Mouse (Mus musculus) embryonic facial prominence, embryonic 11.5 days (tissue): ENCODE results near the gene Gm5141. TPM values are rescaled to one million over a fixed set of nuclear protein-coding genes. Genes with fewer than 3 reads are reported as not detected.
"Not testable (repeated sequence)": the region's sequence is repeated elsewhere in the genome, so short reads cannot be mapped to it uniquely, and the experiment has no call there.

Experiments used
- ATAC-seq: fragments of 200-750 bp; cut with Nextera tagmentation; replicated peaks from 2 replicates; pipeline ENCODE4 v1.8.0; 2017; ENCODE audit warnings: low read depth; ENCODE audit not compliant: insufficient number of reproducible peaks, low FRiP score, low TSS enrichment
- DNase-seq: peaks from one replicate; pipeline ENCODE4 v3.0.0-alpha.2; 2015; ENCODE audit warnings: low spot score
- H3K27ac ChIP-seq: fragments of 300-500 bp; sonication (generic); replicated peaks from 2 replicates; pipeline ENCODE4 v1.5.1; 2014; ENCODE audit warnings: mild to moderate bottlenecking, low read depth, low read length, control low read depth
- H3K27me3 ChIP-seq: fragments of 300-500 bp; sonication (generic); 2 replicates; pipeline ENCODE4 v1.6.1; 2014; ENCODE audit warnings: mild to moderate bottlenecking, low read length, moderate library complexity, mixed read lengths; ENCODE audit not compliant: control insufficient read depth, insufficient read depth
- H3K36me3 ChIP-seq: fragments of 300-500 bp; sonication (generic); replicated peaks from 2 replicates; pipeline ENCODE4 v1.6.1; 2014; ENCODE audit warnings: low read depth, mild to moderate bottlenecking, low read length, moderate library complexity, mixed read lengths; ENCODE audit not compliant: control insufficient read depth, insufficient read depth
- H3K4me1 ChIP-seq: fragments of 300-500 bp; sonication (generic); 2 replicates; pipeline ENCODE4 v1.6.1; 2014; ENCODE audit warnings: low read length, mixed read lengths; ENCODE audit not compliant: control insufficient read depth, insufficient read depth
- H3K4me2 ChIP-seq: fragments of 300-500 bp; sonication (generic); 2 replicates; pipeline ENCODE4 v1.6.1; 2014; ENCODE audit warnings: low read depth, mild to moderate bottlenecking, control low read depth, low read length, moderate library complexity
- H3K4me3 ChIP-seq: fragments of 300-500 bp; sonication (generic); 2 replicates; pipeline ENCODE4 v1.5.1; 2014; ENCODE audit warnings: low read depth, low read length, control low read depth
- H3K9ac ChIP-seq: fragments of 300-500 bp; sonication (generic); replicated peaks from 2 replicates; pipeline ENCODE4 v1.6.1; 2014; ENCODE audit warnings: mild to moderate bottlenecking, control low read depth, low read length
- H3K9me3 ChIP-seq: fragments of 300-500 bp; sonication (generic); replicated peaks from 2 replicates; pipeline ENCODE4 v1.6.1; 2016; ENCODE audit warnings: mild to moderate bottlenecking, low read length, inconsistent platforms, mixed read lengths; ENCODE audit not compliant: control insufficient read depth
- WGBS: fragments of 180-500 bp; shearing (Covaris S2); extraction: QIAGEN DNeasy Blood & Tissue Kit; methylation state at CpG from one replicate; pipeline ENCODE4 v1.1.7; 2014; 5-methylcytosine and 5-hydroxymethylcytosine counted together
- polyA plus RNA-seq: library from polyadenylated mRNA; unstranded; fragments of >200 nt; fragmentation: Nextera tagmentation; extraction: Ambion mirVana; gene quantifications from 2 replicates; pipeline ENCODE4 v1.2.1, GENCODE M21; 2014

Gm5141 gene
- 13.5 and 16.4 TPM in 2 replicates for polyA plus RNA-seq

DNA sequence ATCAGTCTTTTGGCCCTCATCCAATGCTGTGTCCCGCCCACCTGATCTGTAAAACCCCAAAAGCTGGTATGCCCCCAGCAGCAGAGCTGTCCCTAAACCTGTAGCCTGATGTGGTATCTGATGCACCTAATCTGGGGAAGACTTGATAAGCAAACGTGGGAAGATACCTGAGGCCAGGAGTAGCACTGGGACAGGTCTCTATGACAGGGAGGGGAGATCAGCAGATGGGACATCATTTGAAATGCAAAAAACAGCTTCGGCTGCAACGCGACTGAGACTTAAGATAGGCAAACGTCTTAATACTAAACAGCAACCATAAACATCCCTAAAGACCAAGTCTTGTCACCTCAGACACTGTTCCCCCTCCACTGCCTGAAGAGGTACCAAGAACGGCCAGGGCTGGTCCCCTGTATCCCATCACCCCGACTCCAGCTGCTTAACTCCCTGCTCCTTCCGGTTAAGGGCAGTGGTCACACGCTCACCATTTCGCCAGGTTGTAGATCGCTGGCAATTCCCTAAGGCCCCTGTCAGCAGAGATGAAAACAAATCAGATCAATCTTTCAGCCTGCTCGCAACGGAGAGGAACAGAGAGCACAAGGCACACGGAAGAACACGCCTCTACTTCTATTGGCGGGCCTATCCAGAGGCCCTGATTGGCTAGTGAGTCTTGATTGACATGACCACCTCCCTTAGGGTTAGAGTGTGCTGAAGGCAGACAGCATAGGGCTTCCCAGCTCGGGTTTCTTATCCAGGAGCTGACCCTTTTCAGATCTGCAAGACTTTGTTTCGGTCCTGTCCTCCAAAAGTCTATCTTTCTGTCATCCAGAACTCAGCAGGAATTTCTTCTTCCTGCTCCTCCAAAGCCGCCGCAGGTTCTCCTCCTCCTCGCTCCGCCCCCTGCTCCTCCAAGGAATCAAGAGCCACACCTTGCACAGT is at the start of gene Gm5141:
TSS of gene Gm5141 (minus strand) at position 610 of the 936 bp plus-strand sequence.
- WGBS: 6% methylated on average over 18 of the region's 23 CpGs
- H3K4me1 ChIP-seq, H3K27me3 ChIP-seq, H3K27ac ChIP-seq, H3K36me3 ChIP-seq, H3K9me3 ChIP-seq: not testable (repeated sequence)
- Histone ChIP-seq H3K9ac (peak within 1 kb of the TSS; percentile 66), H3K4me3 (peak within 1 kb of the TSS; percentile 51), H3K4me2 (peak within 1 kb of the TSS; percentile 50)
- peak; percentile 39 for DNase-seq
- peak; percentile 99 for ATAC-seq

DNA sequence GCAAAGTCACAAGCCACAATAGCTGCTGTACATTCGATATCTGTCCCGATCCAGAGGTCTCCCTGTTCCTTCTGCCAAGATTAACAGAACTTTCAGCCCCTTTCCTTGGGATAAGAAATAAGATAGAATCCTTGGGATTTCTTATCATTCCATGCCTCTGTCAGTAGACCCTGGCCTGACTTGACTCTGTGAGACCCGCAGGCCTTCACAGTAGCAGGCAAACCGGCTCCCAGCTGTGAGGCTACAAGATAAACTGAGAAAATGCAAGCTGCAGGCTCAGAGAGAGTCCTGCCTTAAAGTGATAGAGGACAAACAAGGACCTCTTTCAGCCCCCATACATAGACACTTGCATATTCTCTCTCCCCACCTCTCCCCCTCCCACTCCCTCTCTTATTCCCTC is 47.7 kb upstream of the Gm5141 start:
- no peak for ATAC-seq

DNA sequence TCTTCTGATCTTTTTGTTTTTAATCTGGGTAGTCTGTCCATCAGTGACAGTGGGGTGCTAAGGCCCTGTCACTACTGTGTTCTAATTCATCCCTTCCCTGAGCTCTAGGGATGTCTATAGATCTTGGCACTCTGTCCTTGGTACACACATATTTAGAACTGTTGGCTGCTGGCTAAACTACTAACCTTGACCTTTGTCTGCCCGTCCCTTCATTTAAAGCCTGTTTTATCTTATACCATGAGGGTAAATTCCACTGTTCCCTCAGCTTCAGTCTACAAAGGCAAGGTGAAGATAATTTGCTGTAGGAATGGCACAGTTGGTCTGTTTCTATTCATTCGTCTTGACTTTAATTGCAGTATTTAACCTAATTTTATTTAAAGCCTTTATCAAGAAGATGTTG is 46.6 kb upstream of the Gm5141 start:
- Histone ChIP-seq H3K9me3 (no peaks in the 10 kb centered on the region), H3K4me2 (no peak overlapping the region), H3K27ac (no peak overlapping the region), H3K4me1 (no peaks in the 10 kb centered on the region), H3K9ac (no peak overlapping the region), H3K36me3 (no peaks in the 10 kb centered on the region), H3K4me3 (no peak overlapping the region), H3K27me3 (no peaks in the 10 kb centered on the region)
- ATAC-seq: no peak
- no peak for DNase-seq
- 75% methylated on average over 2 of the region's 2 CpGs for WGBS

More for the DNA sequence above, 47.7 kb upstream of the Gm5141 start:
- no peak for DNase-seq
- Histone ChIP-seq H3K9ac (no peak overlapping the region), H3K36me3 (no peaks in the 10 kb centered on the region), H3K4me3 (no peak overlapping the region), H3K9me3 (no peaks in the 10 kb centered on the region), H3K4me1 (no peaks in the 10 kb centered on the region), H3K4me2 (no peak overlapping the region), H3K27ac (no peak overlapping the region), H3K27me3 (no peaks in the 10 kb centered on the region)
- WGBS: 33% methylated on average over 4 of the region's 4 CpGs

DNA sequence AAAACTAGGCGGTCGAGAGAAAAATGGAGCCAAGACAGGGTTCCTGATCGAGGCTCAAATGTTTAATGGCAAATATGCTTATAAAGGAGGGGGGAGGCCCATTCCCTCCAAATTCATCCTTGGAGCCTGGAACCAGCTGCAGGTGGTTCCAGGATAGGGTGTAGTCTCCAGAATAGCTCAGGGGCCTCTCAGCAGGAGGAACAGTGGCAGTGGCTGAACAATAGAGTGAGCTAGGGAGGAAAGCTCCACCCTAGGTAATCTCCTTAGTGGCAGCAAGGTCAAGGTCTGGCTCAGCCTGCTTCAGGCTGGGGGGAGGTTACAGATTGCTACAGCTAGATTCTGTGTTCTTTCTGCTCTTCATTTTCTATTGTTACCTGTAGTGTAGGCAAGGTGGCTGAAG is 30.1 kb upstream of the Gm5141 start:
- H3K36me3 ChIP-seq, H3K27me3 ChIP-seq, H3K27ac ChIP-seq, H3K4me1 ChIP-seq, H3K4me2 ChIP-seq, H3K9me3 ChIP-seq, H3K4me3 ChIP-seq, ATAC-seq, H3K9ac ChIP-seq, DNase-seq: not testable (repeated sequence)
- WGBS: 83% methylated on average over 3 of the region's 3 CpGs

DNA sequence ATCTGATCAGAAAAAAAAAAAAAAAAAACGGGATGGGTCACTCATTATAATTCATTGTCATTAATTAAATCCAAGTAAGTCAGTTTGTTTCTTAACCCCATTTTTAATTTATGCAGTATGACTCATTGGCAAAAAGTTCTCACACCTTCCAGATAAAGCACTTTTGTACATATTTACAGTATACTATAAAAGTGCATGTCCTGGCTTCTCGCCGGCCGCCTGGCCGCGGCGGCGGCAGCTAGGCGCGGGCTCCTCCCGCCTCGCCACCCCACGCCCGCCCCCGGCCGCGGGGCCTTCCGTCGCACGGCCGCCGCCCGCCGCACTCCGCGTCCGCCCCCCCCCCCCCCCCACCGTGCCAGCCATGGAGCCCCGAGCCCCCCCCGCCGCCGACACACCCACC is 27.1 kb upstream of the Gm5141 start:
- no peaks in the 10 kb centered on the region for H3K4me1 ChIP-seq
- no peak for ATAC-seq
- WGBS: 10% methylated on average over 17 of the region's 32 CpGs
- peak overlapping the region; percentile 53 for H3K4me2 ChIP-seq
- H3K36me3 ChIP-seq: no peaks in the 10 kb centered on the region
- H3K9me3 ChIP-seq: no peaks in the 10 kb centered on the region
- H3K27ac ChIP-seq: no peak overlapping the region
- peak overlapping the region; percentile 29 for H3K4me3 ChIP-seq
- peak overlapping the region; percentile 28; the same call in 1 of the 2 replicates for H3K9ac ChIP-seq
- DNase-seq: peak; percentile 12
- H3K27me3 ChIP-seq: no peaks in the 10 kb centered on the region

DNA sequence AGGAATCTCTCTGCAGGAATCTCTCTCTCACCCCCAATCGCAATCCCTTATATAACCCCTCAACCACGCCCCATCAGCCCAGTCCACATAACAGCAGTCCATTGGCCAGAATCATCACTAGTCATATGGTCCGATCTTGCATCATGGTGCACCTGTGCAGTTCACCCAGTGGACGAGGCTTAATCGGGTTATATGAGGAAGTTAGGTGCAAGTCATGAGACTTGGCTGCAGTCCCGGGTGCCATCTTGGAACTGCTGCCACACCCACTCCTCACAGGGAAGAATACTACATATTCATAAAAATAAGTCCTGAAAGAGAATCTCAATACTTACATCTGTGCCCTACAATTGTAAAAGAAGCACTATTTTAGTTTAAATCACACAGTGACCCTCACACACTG is 22.4 kb upstream of the Gm5141 start:
- H3K9ac ChIP-seq, H3K27me3 ChIP-seq, H3K4me1 ChIP-seq, H3K36me3 ChIP-seq, DNase-seq, H3K4me2 ChIP-seq, H3K27ac ChIP-seq, ATAC-seq, H3K9me3 ChIP-seq, H3K4me3 ChIP-seq: not testable (repeated sequence)
- WGBS: 91% methylated on average over 6 of the region's 6 CpGs

DNA sequence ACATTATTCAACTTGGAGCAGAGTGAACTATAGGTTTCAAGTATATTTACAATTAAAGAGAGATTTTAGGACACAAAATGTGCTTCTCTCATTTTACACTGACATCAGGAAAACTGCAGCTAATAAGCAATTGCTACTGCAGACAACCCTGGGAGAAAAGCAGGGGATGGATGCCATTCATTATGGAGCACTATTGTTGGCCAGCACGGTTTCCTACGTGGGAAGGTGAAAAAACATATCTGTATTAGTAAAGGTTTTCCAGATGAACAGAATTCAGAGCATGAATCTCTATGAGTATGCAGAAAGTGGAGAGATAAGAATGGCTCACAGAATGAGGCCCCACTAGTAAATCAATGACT is 506 bp upstream of the Gm5141 start:
- H3K4me1 ChIP-seq, ATAC-seq, DNase-seq, H3K27me3 ChIP-seq, H3K9me3 ChIP-seq, H3K9ac ChIP-seq, H3K36me3 ChIP-seq, H3K4me2 ChIP-seq, H3K27ac ChIP-seq: not testable (repeated sequence)
- H3K4me3 ChIP-seq: peak overlapping the region; percentile 51
- WGBS: 47% methylated on average over 2 of the region's 2 CpGs

DNA sequence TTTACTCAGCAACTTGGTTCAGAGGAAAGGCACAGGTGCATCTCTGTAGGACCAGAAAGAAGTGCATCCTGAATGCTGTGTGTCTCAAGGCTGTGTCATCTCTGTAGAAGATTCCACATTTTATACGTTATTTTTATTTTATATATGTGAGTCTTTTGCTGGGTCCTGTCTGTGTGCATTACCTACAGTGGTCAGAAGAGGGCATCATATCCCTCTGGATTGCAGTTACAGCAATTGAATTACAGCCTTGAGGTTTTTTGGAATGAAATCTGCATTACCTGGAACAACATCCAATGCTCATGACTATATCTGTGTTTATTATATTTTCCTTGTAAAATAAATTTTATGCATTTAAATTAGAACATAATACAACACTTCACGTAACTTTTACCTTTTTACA is 21.8 kb downstream of the Gm5141 start:
- H3K4me3 ChIP-seq, H3K9ac ChIP-seq, H3K4me1 ChIP-seq, H3K36me3 ChIP-seq, H3K9me3 ChIP-seq, ATAC-seq, H3K27me3 ChIP-seq, H3K27ac ChIP-seq, H3K4me2 ChIP-seq: not testable (repeated sequence)
- WGBS: 68% methylated on average over 2 of the region's 2 CpGs
- DNase-seq: peak; percentile 43
